Mouse (Mus musculus) lung, postnatal 36 days (tissue): ENCODE measurements around the gene Nlrp5.
"Not testable (repeated sequence)": the region's sequence is repeated elsewhere in the genome, so short reads cannot be mapped to it uniquely, and the experiment has no call there.

Experiments
- DNase-seq: peaks from one replicate; pipeline ENCODE4 v3.0.0; 2022; ENCODE audit warnings: mixed read lengths

Nlrp5 gene

DNA sequence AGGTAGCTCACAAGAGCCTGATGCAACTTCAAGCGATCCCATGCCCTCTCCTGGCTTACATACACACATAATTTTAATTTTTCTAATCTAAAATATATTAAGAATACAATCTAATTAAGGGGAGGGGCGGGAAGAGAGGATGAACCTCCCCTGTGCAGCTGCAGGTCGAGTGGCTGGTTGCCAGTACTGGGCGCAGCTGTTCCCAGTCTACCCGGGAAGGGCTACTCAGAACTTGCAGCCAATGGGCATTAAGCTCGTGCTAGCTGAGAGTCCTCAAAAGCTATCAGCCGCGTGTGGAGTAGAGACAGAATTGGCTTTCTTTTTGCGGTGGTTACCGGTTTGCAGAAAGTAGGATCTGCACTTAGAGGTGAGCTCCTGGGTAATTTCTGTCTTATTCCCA, at the start of gene Nlrp5:
TSS of gene Nlrp5 (plus strand) at position 301 of the 400 bp plus-strand sequence.
- DNase-seq, result no peak

GRCm38 (mm10) chr7:23358311-23358710, 27.4 kb upstream of the Nlrp5 start:
- DNase-seq, result not testable (repeated sequence)

DNA sequence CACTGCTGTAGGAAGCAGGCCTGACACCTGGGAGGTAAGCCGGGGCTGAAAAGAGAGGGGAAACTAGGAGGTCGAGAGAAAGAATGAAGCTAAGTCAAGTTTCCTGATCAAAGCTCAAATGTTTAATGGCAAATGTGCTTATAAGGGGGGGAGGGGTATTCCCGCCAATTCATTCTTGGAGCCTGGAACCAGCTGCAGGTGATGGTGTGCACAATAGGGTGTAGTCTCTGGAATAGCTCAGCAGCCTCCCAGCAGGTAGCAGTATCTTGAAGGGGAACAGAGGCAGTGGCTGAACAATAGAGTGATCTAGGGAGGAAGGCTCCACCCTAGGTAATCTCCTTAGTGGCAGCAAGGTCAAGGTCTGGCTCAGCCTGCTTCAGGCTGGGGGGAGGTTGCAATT, 84.5 kb downstream of the Nlrp5 start:
- not testable (repeated sequence) for DNase-seq

- DNase-seq, result not testable (repeated sequence)
These were observed 85.1 kb downstream of the Nlrp5 start for GRCm38 (mm10) chr7:23470832-23471231.

DNA sequence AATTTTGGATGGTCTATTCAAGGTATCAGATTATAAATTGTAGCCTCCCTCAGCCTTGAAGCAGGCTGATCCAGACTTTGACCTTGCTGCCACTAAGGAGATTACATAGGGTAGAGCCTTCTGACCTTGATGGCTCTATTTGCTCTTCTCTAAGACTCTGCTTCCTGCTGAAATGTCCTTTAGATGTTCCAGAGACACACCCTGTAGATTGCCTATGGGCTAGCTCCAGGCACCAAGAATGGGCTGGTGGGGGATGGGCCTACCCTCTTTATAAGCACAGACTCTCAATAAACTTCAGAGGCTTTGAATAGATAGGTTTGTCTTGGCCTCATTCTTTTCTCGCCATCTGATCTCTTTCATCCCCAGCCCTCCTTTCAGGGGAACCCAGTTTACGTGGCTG, 87.2 kb downstream of the Nlrp5 start:
- DNase-seq, result not testable (repeated sequence)
